Mouse (Mus musculus) ES-E14 (cell line): Measurements from ENCODE around the gene Ccl25. TPM values are rescaled to one million over a fixed set of nuclear protein-coding genes. Genes with fewer than 3 reads are reported as not detected.

Source experiments
- DNase-seq: peaks from one replicate; pipeline ENCODE4 v3.0.0-alpha.2; 2013; ENCODE audit warnings: low read depth, low spot score
- H3K27ac ChIP-seq: 2 replicates; pipeline ENCODE4 v1.5.1; 2012; ENCODE audit warnings: low read depth, mild to moderate bottlenecking, low read length, moderate library complexity, mixed read lengths; ENCODE audit not compliant: poor library complexity, insufficient read depth, severe bottlenecking
- H3K36me3 ChIP-seq: 2 replicates; pipeline ENCODE4 v1.6.1; 2012; ENCODE audit warnings: mild to moderate bottlenecking, low read length, moderate library complexity, mixed read lengths; ENCODE audit not compliant: control insufficient read depth, poor library complexity, insufficient read depth, severe bottlenecking
- H3K4me1 ChIP-seq, 2 experiments: fragments of 150-350 bp in 1 of 2; sonication (generic) in 1 of 2; 2 replicates each; pipeline ENCODE4 v1.6.1; 2012; ENCODE audit warnings: low read length in 2 of 2, mild to moderate bottlenecking in 1 of 2, mixed read lengths in 1 of 2; ENCODE audit not compliant: control insufficient read depth in 2 of 2, insufficient read depth in 2 of 2, poor library complexity in 1 of 2
- H3K4me3 ChIP-seq, 2 experiments: fragments of 150-350 bp in 1 of 2; sonication (generic) in 1 of 2; 2 replicates each; pipeline ENCODE4 v1.5.1; 2012; ENCODE audit warnings: low read length in 2 of 2, low read depth in 1 of 2, mild to moderate bottlenecking in 1 of 2, mixed read lengths in 1 of 2; ENCODE audit not compliant: insufficient read depth in 1 of 2, poor library complexity in 1 of 2, severe bottlenecking in 1 of 2
- H3K9ac ChIP-seq: 2 replicates; pipeline ENCODE4 v1.6.1; 2012; ENCODE audit warnings: low read depth, mild to moderate bottlenecking, low read length, mixed read lengths; ENCODE audit not compliant: poor library complexity, insufficient read depth, severe bottlenecking
- H3K9me3 ChIP-seq: fragments of 150-350 bp; sonication (generic); 2 replicates; pipeline ENCODE4 v1.6.1; 2012; ENCODE audit warnings: low read depth, mild to moderate bottlenecking, low read length; ENCODE audit not compliant: control insufficient read depth, insufficient read depth
- CHD2 ChIP-seq: IDR thresholded peaks from 2 replicates; pipeline ENCODE4 v1.6.1; 2014; ENCODE audit warnings: mild to moderate bottlenecking, low read depth, low read length, inconsistent platforms
- HCFC1 ChIP-seq: IDR thresholded peaks from 2 replicates; pipeline ENCODE4 v1.6.1; 2012; ENCODE audit warnings: low read length, inconsistent platforms, borderline replicate concordance; ENCODE audit not compliant: insufficient read depth
- MAFK ChIP-seq: IDR thresholded peaks from 2 replicates; pipeline ENCODE4 v1.6.1; 2014; ENCODE audit warnings: mild to moderate bottlenecking, low read depth, low read length, inconsistent platforms; ENCODE audit not compliant: insufficient read depth
- ZC3H11A ChIP-seq: IDR thresholded peaks from 2 replicates; pipeline ENCODE4 v1.6.1; 2012; ENCODE audit warnings: low read depth, mild to moderate bottlenecking, inconsistent platforms, low read length, borderline replicate concordance
- ZNF384 ChIP-seq: IDR thresholded peaks from 2 replicates; pipeline ENCODE4 v1.6.1; 2012; ENCODE audit warnings: low read depth, low read length, inconsistent platforms
- in situ Hi-C, 2 experiments: fragments of 600-800 bp; cut with MboI; formaldehyde crosslinking; loops; one replicate each; pipeline ENCODE4 v1.15.1; 2025; ENCODE audit warnings: low sequenced_read_pairs in 2 of 2, inconsistent platforms in 1 of 2; ENCODE audit not compliant: unreplicated experiment in 2 of 2
- total RNA-seq: library from RNA; depleted of rRNA; stranded (reverse); fragments of 300-350 nt; gene quantifications from 2 replicates; pipeline ENCODE4 v1.2.3, GENCODE M21; 2012

Ccl25 gene
- total RNA-seq, 1 experiment: 17.6 TPM

DNA sequence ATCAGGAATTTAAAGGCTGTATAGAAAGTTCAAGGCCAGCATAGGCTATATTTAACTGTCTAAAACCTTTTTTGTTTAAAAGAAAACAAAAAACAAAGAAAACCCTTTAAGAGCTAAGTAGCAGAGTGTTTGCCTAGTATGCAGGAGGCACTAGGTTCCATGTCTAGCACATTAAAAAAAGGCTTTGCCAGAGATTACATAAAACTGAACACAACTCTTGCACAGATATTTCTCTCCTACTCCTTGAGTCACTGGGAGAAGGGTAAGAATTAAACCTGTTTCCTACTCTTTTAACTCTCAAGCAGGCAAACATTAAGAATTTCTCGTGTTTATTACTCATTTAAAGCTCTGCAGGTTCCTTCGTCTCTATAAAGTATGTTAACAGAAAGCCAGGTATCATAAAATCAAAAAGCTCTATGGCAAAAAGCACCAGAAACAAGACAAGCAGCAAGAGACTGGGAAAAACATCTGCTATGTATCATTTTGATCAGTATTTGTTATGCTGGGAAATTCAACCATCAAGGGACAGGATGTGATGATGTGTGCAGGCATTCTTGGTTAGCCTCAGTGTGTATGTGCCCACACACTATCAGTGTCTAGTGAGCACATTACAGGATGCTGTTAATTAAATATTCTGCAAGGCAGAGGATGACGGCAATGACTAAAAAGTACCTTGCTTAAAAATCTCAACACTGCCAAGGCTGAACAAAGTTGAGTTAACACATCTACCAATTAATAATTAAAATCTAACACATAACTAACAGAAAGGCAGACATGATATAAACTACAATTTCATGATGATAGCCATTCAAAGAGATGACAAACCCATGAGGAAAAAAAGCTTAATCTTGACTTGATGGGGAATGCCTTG lies 11.5 kb upstream of the Ccl25 start:
- H3K36me3 ChIP-seq: peaks cover 14% of the 10 kb centered on the region
- in situ Hi-C loops: no loop called here
- no peaks in the 10 kb centered on the region for H3K4me1 ChIP-seq
- DNase-seq: no peak
- no peak overlapping the region for H3K27ac ChIP-seq
- no peak for TF ChIP-seq ZC3H11A
- no peak for TF ChIP-seq HCFC1
- no peak for TF ChIP-seq MAFK
- TF ChIP-seq ZNF384: no peak
- TF ChIP-seq CHD2: no peak
- no peak overlapping the region for H3K9ac ChIP-seq
- H3K4me3 ChIP-seq: no peak overlapping the region
- H3K9me3 ChIP-seq: no peaks in the 10 kb centered on the region

DNA sequence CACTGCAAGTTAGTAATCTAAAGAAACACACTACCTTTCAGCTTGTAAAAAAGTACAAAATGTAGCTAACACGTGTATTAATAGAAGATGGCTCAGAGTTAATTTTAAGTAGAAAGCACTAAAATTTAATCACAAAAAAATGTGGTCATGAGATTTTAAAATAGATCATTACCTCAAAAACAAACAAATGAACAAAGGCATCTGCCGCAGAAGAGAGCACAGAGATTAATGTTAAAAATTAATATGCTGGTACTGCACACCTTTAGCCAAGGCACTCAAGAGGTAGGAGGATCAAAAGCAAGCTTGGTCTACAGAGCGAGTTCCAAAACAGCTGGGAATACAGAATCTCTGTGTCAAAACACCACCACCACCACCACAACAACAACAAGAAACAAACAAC lies 10.2 kb upstream of the Ccl25 start:
- TF ChIP-seq MAFK (no peak), CHD2 (no peak), ZNF384 (no peak), ZC3H11A (no peak), HCFC1 (no peak)
- in situ Hi-C loops: no loop called here
- Histone ChIP-seq H3K27ac (no peak overlapping the region), H3K4me3 (no peak overlapping the region), H3K36me3 (peaks cover 12% of the 10 kb centered on the region), H3K4me1 (no peaks in the 10 kb centered on the region), H3K9ac (no peak overlapping the region), H3K9me3 (no peaks in the 10 kb centered on the region)
- DNase-seq: no peak

GRCm38 (mm10) chr8:4318124-4318523 lies 6.9 kb upstream of the Ccl25 start:
- Histone ChIP-seq H3K9me3 (no peaks in the 10 kb centered on the region), H3K27ac (no peak overlapping the region), H3K4me1 (0 out of 4 replicates have a peak, but pooled peaks cover 0 to 2% of the 10 kb centered on the region in 2 experiments), H3K36me3 (peaks cover 11% of the 10 kb centered on the region), H3K9ac (no peak overlapping the region), H3K4me3 (no peak overlapping the region)
- in situ Hi-C loops: no loop called here
- DNase-seq: no peak
- TF ChIP-seq HCFC1 (no peak), CHD2 (no peak), MAFK (no peak), ZC3H11A (no peak), ZNF384 (no peak)

GRCm38 (mm10) chr8:4318796-4319572 lies 6.0 kb upstream of the Ccl25 start:
- peaks cover 11% of the 10 kb centered on the region for H3K36me3 ChIP-seq
- H3K9ac ChIP-seq: no peak overlapping the region
- no peak for TF ChIP-seq MAFK
- TF ChIP-seq ZNF384: no peak
- TF ChIP-seq ZC3H11A: no peak
- DNase-seq: no peak
- no peak overlapping the region for H3K27ac ChIP-seq
- H3K4me3 ChIP-seq: no peak overlapping the region
- 0 out of 4 replicates have a peak, but pooled peaks cover 0 to 2% of the 10 kb centered on the region in 2 experiments for H3K4me1 ChIP-seq
- H3K9me3 ChIP-seq: no peaks in the 10 kb centered on the region
- in situ Hi-C loops: no loop called here
